Mouse (Mus musculus) midbrain, embryonic 12.5 days (tissue): ENCODE data around the gene Gm11237. TPM values are rescaled to one million over a fixed set of nuclear protein-coding genes. Genes with fewer than 3 reads are reported as not detected.
A peak's percentile ranks its signal among the peaks of the same experiment; 100 is the strongest.
"Not testable (repeated sequence)": the region's sequence is repeated elsewhere in the genome, so short reads cannot be mapped to it uniquely, and the experiment has no call there.

Source experiments
- ATAC-seq: fragments of 200-750 bp; cut with Nextera tagmentation; 2 replicates; pipeline ENCODE4 v1.8.0; 2017; ENCODE audit warnings: low read depth, moderate TSS enrichment, moderate library complexity; ENCODE audit not compliant: low FRiP score
- H3K27ac ChIP-seq: fragments of 300-500 bp; sonication (generic); replicated peaks from 2 replicates; pipeline ENCODE4 v1.5.1; 2016; ENCODE audit warnings: mild to moderate bottlenecking
- H3K27me3 ChIP-seq: fragments of 300-500 bp; sonication (generic); 2 replicates; pipeline ENCODE4 v1.6.1; 2016; ENCODE audit warnings: mild to moderate bottlenecking
- H3K36me3 ChIP-seq: fragments of 300-500 bp; sonication (generic); 2 replicates; pipeline ENCODE4 v1.6.1; 2016
- H3K4me1 ChIP-seq: fragments of 300-500 bp; sonication (generic); 2 replicates; pipeline ENCODE4 v1.6.1; 2016
- H3K4me2 ChIP-seq: fragments of 300-500 bp; sonication (generic); replicated peaks from 2 replicates; pipeline ENCODE4 v1.6.1; 2016; ENCODE audit warnings: mild to moderate bottlenecking, moderate library complexity
- H3K4me3 ChIP-seq: fragments of 300-500 bp; sonication (generic); 2 replicates; pipeline ENCODE4 v1.5.1; 2016; ENCODE audit warnings: mild to moderate bottlenecking
- H3K9ac ChIP-seq: fragments of 300-500 bp; sonication (generic); replicated peaks from 2 replicates; pipeline ENCODE4 v1.6.1; 2016; ENCODE audit warnings: mild to moderate bottlenecking, moderate library complexity
- H3K9me3 ChIP-seq: fragments of 300-500 bp; sonication (generic); 2 replicates; pipeline ENCODE4 v1.6.1; 2016; ENCODE audit warnings: mild to moderate bottlenecking
- WGBS: fragments of 180-500 bp; shearing (Covaris S2); methylation state at CpG from one replicate; pipeline ENCODE4 v1.1.7; 2016; 5-methylcytosine and 5-hydroxymethylcytosine counted together
- polyA plus RNA-seq: library from polyadenylated mRNA; unstranded; fragments of >200 nt; fragmentation: Nextera tagmentation; extraction: Ambion mirVana; gene quantifications from 2 replicates; pipeline ENCODE4 v1.2.1, GENCODE M21; 2016

Gene Gm11237
- not detected in 2 replicates for polyA plus RNA-seq

- H3K4me2 ChIP-seq, H3K27ac ChIP-seq, H3K36me3 ChIP-seq, H3K27me3 ChIP-seq, H3K9ac ChIP-seq, H3K4me3 ChIP-seq, ATAC-seq, H3K9me3 ChIP-seq, H3K4me1 ChIP-seq: not testable (repeated sequence)
- WGBS, result no CpG with 5 or more reads among the region's 3 CpGs
Observed at GRCm38 (mm10) chr4:73622684-73623083, at the start of gene Gm11237. Gene Gm11237, plus strand, starts transcription at chr4:73622984.

GRCm38 (mm10) chr4:73599248-73599647 is 23.5 kb upstream of the Gm11237 start:
- H3K4me3 ChIP-seq, result no peak overlapping the region
- no peaks in the 10 kb centered on the region for H3K9me3 ChIP-seq
- WGBS, result 18% methylated on average over 3 of the region's 3 CpGs
- H3K27me3 ChIP-seq, result no peaks in the 10 kb centered on the region
- no peak overlapping the region for H3K4me2 ChIP-seq
- ATAC-seq, result peak; percentile 72
- H3K9ac ChIP-seq, result no peak overlapping the region
- H3K4me1 ChIP-seq, result no peaks in the 10 kb centered on the region
- H3K27ac ChIP-seq, result no peak overlapping the region
- no peaks in the 10 kb centered on the region for H3K36me3 ChIP-seq

- no CpG with 5 or more reads among the region's 3 CpGs for WGBS
- not testable (repeated sequence) for H3K27ac ChIP-seq, H3K36me3 ChIP-seq, H3K27me3 ChIP-seq, H3K4me2 ChIP-seq, H3K4me1 ChIP-seq, H3K9ac ChIP-seq, H3K9me3 ChIP-seq, H3K4me3 ChIP-seq, ATAC-seq
Observed at GRCm38 (mm10) chr4:73607581-73607980, 15.2 kb upstream of the Gm11237 start, which contains the start of gene Gm11238. Gene Gm11238, plus strand, starts transcription at chr4:73607881.

GRCm38 (mm10) chr4:73637821-73638220 is 15.0 kb downstream of the Gm11237 start, which contains the start of gene Gm11236:
Gene Gm11236, plus strand, starts transcription at chr4:73638121.
- WGBS, result no CpG with 5 or more reads among the region's 4 CpGs

GRCm38 (mm10) chr4:73661864-73662263 is 39.1 kb downstream of the Gm11237 start:
- not testable (repeated sequence) for H3K4me2 ChIP-seq, H3K27me3 ChIP-seq, H3K9me3 ChIP-seq, H3K4me3 ChIP-seq, H3K9ac ChIP-seq, H3K36me3 ChIP-seq, H3K27ac ChIP-seq, ATAC-seq, H3K4me1 ChIP-seq
- WGBS, result 90% methylated on average over 4 of the region's 4 CpGs

More at GRCm38 (mm10) chr4:73637821-73638220, 15.0 kb downstream of the Gm11237 start, which contains the start of gene Gm11236:
- not testable (repeated sequence) for H3K27ac ChIP-seq, H3K36me3 ChIP-seq, H3K4me2 ChIP-seq, H3K9ac ChIP-seq, H3K4me1 ChIP-seq, H3K27me3 ChIP-seq, ATAC-seq, H3K9me3 ChIP-seq, H3K4me3 ChIP-seq

- H3K4me3 ChIP-seq, H3K27ac ChIP-seq, H3K4me2 ChIP-seq, H3K36me3 ChIP-seq, ATAC-seq, H3K27me3 ChIP-seq, H3K9me3 ChIP-seq, H3K4me1 ChIP-seq, H3K9ac ChIP-seq: not testable (repeated sequence)
- WGBS, result no CpG with 5 or more reads among the region's 4 CpGs
Observed at GRCm38 (mm10) chr4:73668054-73668453, 45.3 kb downstream of the Gm11237 start, which contains the start of gene Gm11239. Gene Gm11239, plus strand, starts transcription at chr4:73668354.

Other genes starting within 250 kb of the Gm11237 start
- gene Gm11487, start 217.9 kb upstream of the Gm11237 start, polyA plus RNA-seq, result not detected in 2 replicates
- gene Gm11238, start 15.1 kb upstream of the Gm11237 start, polyA plus RNA-seq, result not detected in 2 replicates
- gene Gm11236, start 15.1 kb downstream of the Gm11237 start, polyA plus RNA-seq, result not detected in 2 replicates
- gene Gm11239, start 45.4 kb downstream of the Gm11237 start, polyA plus RNA-seq, result not detected in 2 replicates
- gene Gm428, start 60.5 kb downstream of the Gm11237 start, polyA plus RNA-seq, result not detected in 2 replicates
- 0.14 and 0.27 TPM in 2 replicates for gene Rasef, start 168.0 kb downstream of the Gm11237 start, polyA plus RNA-seq